Mouse (Mus musculus) megakaryocyte, embryonic 14.5 days (primary cell): ENCODE results near the gene 6430550D23Rik.

Experiments
- FLI1 ChIP-seq: IDR thresholded peaks from 2 replicates; pipeline ENCODE4 v1.6.1; 2012; ENCODE audit warnings: low read length, inconsistent platforms, mixed read lengths
- GATA1 ChIP-seq: IDR thresholded peaks from 3 replicates; pipeline ENCODE4 v1.6.1; 2012; ENCODE audit warnings: mixed read lengths, low read length, inconsistent platforms, borderline replicate concordance

DNA sequence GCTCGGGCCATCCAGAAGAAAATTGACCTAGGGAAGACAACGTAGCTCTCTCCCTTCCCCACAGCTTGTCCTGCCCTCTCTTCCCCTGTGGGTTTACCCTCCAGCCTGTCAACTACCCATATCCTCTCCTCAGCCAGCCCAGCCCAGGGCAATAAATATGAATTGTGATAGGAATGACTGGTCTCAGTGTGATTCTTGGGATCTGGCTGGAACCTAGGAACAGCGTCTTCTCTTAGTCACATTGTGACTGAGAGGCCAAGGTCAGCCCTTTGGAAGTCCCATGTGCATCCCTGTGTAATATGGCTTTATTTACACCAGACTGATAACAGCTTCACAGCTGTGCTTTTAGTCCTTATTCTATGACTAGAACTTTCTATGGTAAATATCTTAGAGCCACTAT lies 10.3 kb upstream of the 6430550D23Rik start:
- no peak for TF ChIP-seq GATA1
- no peak for TF ChIP-seq FLI1
